ENCODE assay signal across 26 mouse cellular contexts in the genomic region with DNA sequence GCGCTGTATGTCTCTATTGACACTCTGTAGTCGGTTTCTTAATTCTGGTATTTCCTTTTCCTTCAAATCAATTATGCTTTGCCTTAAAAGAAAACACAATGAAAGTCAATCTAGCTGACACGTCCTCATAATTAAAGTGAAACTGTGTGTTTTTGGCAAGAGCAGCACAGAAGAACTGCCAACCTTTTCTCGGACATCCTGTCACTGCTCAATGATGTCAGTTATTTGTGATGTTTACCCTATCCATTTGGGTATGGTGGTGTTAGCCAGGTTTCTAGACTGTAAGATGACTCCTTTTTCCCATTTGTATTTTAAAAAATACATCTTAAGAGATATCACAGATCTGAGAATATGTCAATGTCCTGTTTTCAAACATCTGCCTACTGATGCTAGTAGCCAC. TPM values are rescaled to one million over a fixed set of nuclear protein-coding genes. Genes with fewer than 3 reads are reported as not detected.
DNase-seq lines count a peak whose midpoint lies in the region; ATAC-seq and TF ChIP-seq lines count a peak whose summit lies in the region.
"Had no signal": no experiment of that assay in that cellular context is flagged by ENCODE, and none has a peak within 500 bp of the region (broad histone marks: within the 10 kb centered on the region; RNA-seq: fewer than 3 reads in every experiment).

No protein-coding gene starts in this region.

- no peak overlapping the region for H3K4me2 ChIP-seq in heart, embryonic 12.5 days
- no peak overlapping the region for H3K4me2 ChIP-seq in heart, embryonic 11.5 days
- H3K4me2 ChIP-seq: embryonic facial prominence, embryonic 13.5 days; forebrain, embryonic 12.5 days; heart, embryonic 15.5 days; hindbrain, embryonic 12.5 days had no signal

- H3K36me3 ChIP-seq in heart, embryonic 12.5 days, result peaks cover 44% of the 10 kb centered on the region
- H3K36me3 ChIP-seq in heart, embryonic 11.5 days (ENCODE audit: control insufficient read depth, insufficient read depth, low read length), result no peaks in the 10 kb centered on the region; the same call in none of the 2 replicates

- H3K4me3 ChIP-seq in heart, embryonic 12.5 days, result no peak overlapping the region
- H3K4me3 ChIP-seq in heart, embryonic 11.5 days (ENCODE audit: low read depth, low read length), result no peak overlapping the region
- H3K4me3 ChIP-seq in lung, adult 2 months (replicated peaks; ENCODE audit: extremely low read depth, low read depth, low read length), result no peak overlapping the region
- H3K4me3 ChIP-seq: embryonic facial prominence, embryonic 13.5 days; forebrain, embryonic 12.5 days; heart, embryonic 15.5 days; hindbrain, embryonic 12.5 days had no signal

- WGBS in heart, embryonic 12.5 days, result 86% methylated on average over 4 of the region's 4 CpGs
- 88% methylated on average over 4 of the region's 4 CpGs for WGBS in heart, embryonic 11.5 days (ENCODE audit: insufficient replicate concordance)
- WGBS in lung, adult 2 months, result 47% methylated on average over 4 of the region's 4 CpGs

- intact Hi-C loops in heart, postnatal 10 days (cut with DNase I), result no loop called here

- TF ChIP-seq POLR2A in lung, adult 2 months (IDR thresholded peaks at IDR 0.05; ENCODE audit: borderline replicate concordance, extremely low read depth, low read depth, low read length), result no peak

- H3K27me3 ChIP-seq in heart, embryonic 12.5 days (replicated peaks), result no peaks in the 10 kb centered on the region
- no peaks in the 10 kb centered on the region for H3K27me3 ChIP-seq in heart, embryonic 11.5 days (ENCODE audit: control insufficient read depth, insufficient read depth, low read length)
- H3K27me3 ChIP-seq: embryonic facial prominence, embryonic 13.5 days; forebrain, embryonic 12.5 days; heart, embryonic 15.5 days; hindbrain, embryonic 12.5 days had no signal

- no peaks in the 10 kb centered on the region for H3K9me3 ChIP-seq in heart, embryonic 12.5 days (replicated peaks)
- H3K9me3 ChIP-seq in heart, embryonic 11.5 days (replicated peaks; ENCODE audit: control insufficient read depth, low read length), result no peaks in the 10 kb centered on the region
- H3K9me3 ChIP-seq: embryonic facial prominence, embryonic 13.5 days; forebrain, embryonic 12.5 days; heart, embryonic 15.5 days; hindbrain, embryonic 12.5 days had no signal

- peak; percentile 80 for DNase-seq in heart, adult 11 months
- peak; percentile 15 to 34 for DNase-seq in heart, postnatal 10 days
- peak; percentile 56 for DNase-seq in lung, postnatal 10 days
- no peak for DNase-seq in lung, adult 2 months
- DNase-seq in lung, postnatal 36 days, result peak; percentile 56
- DNase-seq: adrenal gland, postnatal 10 days; cerebellum, adult 11-12 months; cerebellum, adult 9-11 months; cerebellum, postnatal 36 days; gastrocnemius, postnatal 25 days; heart, postnatal 4 days had no signal

- no peak overlapping the region for H3K9ac ChIP-seq in heart, embryonic 12.5 days
- H3K9ac ChIP-seq in heart, embryonic 11.5 days (ENCODE audit: low read depth, low read length), result no peak overlapping the region
- H3K9ac ChIP-seq: embryonic facial prominence, embryonic 13.5 days; forebrain, embryonic 12.5 days; heart, embryonic 15.5 days; hindbrain, embryonic 12.5 days had no signal

- H3K4me1 ChIP-seq in heart, embryonic 12.5 days (replicated peaks), result peaks cover 15% of the 10 kb centered on the region
- H3K4me1 ChIP-seq in heart, embryonic 11.5 days (ENCODE audit: control insufficient read depth, insufficient read depth, low read length), result peaks cover 9% of the 10 kb centered on the region
- H3K4me1 ChIP-seq in lung, adult 2 months (ENCODE audit: control insufficient read depth, insufficient read depth, low read length), result no peaks in the 10 kb centered on the region; the same call in 1 of the 2 replicates
- H3K4me1 ChIP-seq: embryonic facial prominence, embryonic 13.5 days; forebrain, embryonic 12.5 days; hindbrain, embryonic 12.5 days had no signal

- no peak overlapping the region for H3K27ac ChIP-seq in heart, embryonic 12.5 days (ENCODE audit: poor library complexity, severe bottlenecking)
- no peak overlapping the region for H3K27ac ChIP-seq in heart, embryonic 11.5 days (ENCODE audit: low read depth, low read length)
- H3K27ac ChIP-seq: embryonic facial prominence, embryonic 13.5 days; forebrain, embryonic 12.5 days; heart, embryonic 15.5 days; hindbrain, embryonic 12.5 days had no signal

- ATAC-seq in heart, embryonic 12.5 days (ENCODE audit: insufficient number of reproducible peaks, low FRiP score), result no peak
- ATAC-seq in heart, embryonic 11.5 days (replicated peaks; ENCODE audit: insufficient number of reproducible peaks, low FRiP score, low TSS enrichment), result no peak
- ATAC-seq: forebrain, embryonic 16.5 days; hindbrain, embryonic 16.5 days; inflammation-experienced regulatory T-cells, adult 6 months had no signal

- TF ChIP-seq CTCF in lung, adult 2 months (IDR thresholded peaks at IDR 0.05; ENCODE audit: insufficient read depth, low read length), result no peak

RNA-seq across cellular contexts. Expression of a gene that starts 27.0 kb away (rescaled TPM):
- 24.0 and 25.6 TPM in 2 replicates for polyA plus RNA-seq in heart, embryonic 12.5 days (2016; fragmentation: Nextera tagmentation; extraction: Ambion mirVana)
- total RNA-seq in heart, postnatal 10 days (2021), result 10 to 100 TPM in 1 of 2 experiments, 1 to 10 TPM in 1; 10.0 to 11.2 TPM
- 19.5 and 22.4 TPM in 2 replicates for polyA plus RNA-seq in heart, embryonic 11.5 days (2014; fragmentation: Nextera tagmentation; extraction: Ambion mirVana)
- 4.3 and 6.7 TPM in 2 replicates for polyA plus RNA-seq in lung, adult 2 months (2012; rRNA removed)

RNA-seq across cellular contexts. Expression of a gene that starts 40.5 kb away (rescaled TPM):
- not detected in 2 replicates for polyA plus RNA-seq in heart, embryonic 12.5 days (2016; fragmentation: Nextera tagmentation; extraction: Ambion mirVana)
- not detected for total RNA-seq in heart, postnatal 10 days (2021)
- not detected in 2 replicates for polyA plus RNA-seq in heart, embryonic 11.5 days (2014; fragmentation: Nextera tagmentation; extraction: Ambion mirVana)
- 0.07 and 0.14 TPM in 2 replicates for polyA plus RNA-seq in lung, adult 2 months (2012; rRNA removed)
- total RNA-seq: adrenal gland, postnatal 10 days; adrenal gland, postnatal 4 days; gastrocnemius, postnatal 25 days; granulocyte monocyte progenitor cell, adult 5-6 weeks; heart, postnatal 4 days; MEL had no signal
- polyA plus RNA-seq: brain, embryonic 14.5 days; C2C12; embryonic facial prominence, embryonic 13.5 days; forebrain, embryonic 12.5 days; forebrain, embryonic 16.5 days; heart, embryonic 15.5 days; hindbrain, embryonic 12.5 days; hindbrain, embryonic 16.5 days; inflammation-experienced regulatory T-cells, adult 6 months had no signal

RNA-seq across cellular contexts. Expression of a gene that starts 45.6 kb away (rescaled TPM):
- polyA plus RNA-seq in heart, embryonic 12.5 days (2016; fragmentation: Nextera tagmentation; extraction: Ambion mirVana), result not detected in 2 replicates
- total RNA-seq in heart, postnatal 10 days (2021), result not detected
- not detected in 2 replicates for polyA plus RNA-seq in heart, embryonic 11.5 days (2014; fragmentation: Nextera tagmentation; extraction: Ambion mirVana)
- polyA plus RNA-seq in lung, adult 2 months (2012; rRNA removed), result not detected in 2 replicates
- total RNA-seq: adrenal gland, postnatal 10 days; adrenal gland, postnatal 4 days; gastrocnemius, postnatal 25 days; granulocyte monocyte progenitor cell, adult 5-6 weeks; heart, postnatal 4 days; MEL had no signal
- polyA plus RNA-seq: brain, embryonic 14.5 days; C2C12; embryonic facial prominence, embryonic 13.5 days; forebrain, embryonic 12.5 days; forebrain, embryonic 16.5 days; frontal cortex, adult 2 months; heart, embryonic 15.5 days; hindbrain, embryonic 12.5 days; hindbrain, embryonic 16.5 days; inflammation-experienced regulatory T-cells, adult 6 months had no signal
